ENCODE assay signal across 10 mouse cellular contexts in genomic region chr6:38215448-38216110, GRCm38 (mm10).
"Had no signal": no experiment of that assay in that cellular context is flagged by ENCODE, and none has a peak within 500 bp of the region (broad histone marks: within the 10 kb centered on the region; RNA-seq: fewer than 3 reads in every experiment).

No protein-coding gene starts in this region.

- H3K27me3 ChIP-seq: limb, embryonic 13.5 days had no signal

- H3K4me1 ChIP-seq: limb, embryonic 13.5 days had no signal

- H3K27ac ChIP-seq: limb, embryonic 13.5 days; liver, embryonic 14.5 days; stomach, postnatal 0 days had no signal

- H3K4me2 ChIP-seq: limb, embryonic 13.5 days had no signal

- H3K4me3 ChIP-seq: limb, embryonic 13.5 days had no signal

- DNase-seq: kidney, adult 8-10 months; kidney, postnatal 25 days; left cerebral cortex, postnatal 4 days; lung, adult 18-20 months; lung, postnatal 36 days; right cerebral cortex, postnatal 25 days; thymus, postnatal 25 days had no signal

- H3K9ac ChIP-seq: limb, embryonic 13.5 days; liver, embryonic 14.5 days had no signal
